Mouse (Mus musculus) ES-E14 (cell line): ENCODE data around the gene Cracr2a.

ENCODE experiments used
- CHD2 ChIP-seq: IDR thresholded peaks from 2 replicates; pipeline ENCODE4 v1.6.1; 2014; ENCODE audit warnings: mild to moderate bottlenecking, low read depth, low read length, inconsistent platforms
- HCFC1 ChIP-seq: IDR thresholded peaks from 2 replicates; pipeline ENCODE4 v1.6.1; 2012; ENCODE audit warnings: low read length, inconsistent platforms, borderline replicate concordance; ENCODE audit not compliant: insufficient read depth
- ZC3H11A ChIP-seq: IDR thresholded peaks from 2 replicates; pipeline ENCODE4 v1.6.1; 2012; ENCODE audit warnings: low read depth, mild to moderate bottlenecking, inconsistent platforms, low read length, borderline replicate concordance

- no peak for TF ChIP-seq HCFC1
- TF ChIP-seq CHD2, result no peak
- TF ChIP-seq ZC3H11A, result no peak
Measured at GRCm38 (mm10) chr6:127565951-127566732, 5.0 kb downstream of the Cracr2a start.
